Mouse (Mus musculus): ENCODE data around the gene Tenm4. TPM values are rescaled to one million over a fixed set of nuclear protein-coding genes. Genes with fewer than 3 reads are reported as not detected.

Gene Tenm4
- polyA plus RNA-seq, 1 experiment from 2014 or later = 37.5 TPM

- Histone ChIP-seq H3K9me3 (ENCODE audit: control insufficient read depth, low read length) (no peaks in the 10 kb centered on the region), H3K4me2 (replicated peaks) (no peak overlapping the region), H3K4me1 (replicated peaks; ENCODE audit: control insufficient read depth, insufficient read depth, low read length) (peaks cover 2% of the 10 kb centered on the region; the same call in 1 of the 2 replicates), H3K27ac (no peak overlapping the region), H3K27me3 (ENCODE audit: control insufficient read depth, insufficient read depth, low read length) (no peaks in the 10 kb centered on the region), H3K36me3 (replicated peaks; ENCODE audit: control insufficient read depth, insufficient read depth) (no peaks in the 10 kb centered on the region), H3K4me3 (replicated peaks; ENCODE audit: low read length) (no peak overlapping the region), H3K9ac (no peak overlapping the region)
- ATAC-seq (ENCODE audit: low FRiP score) (no peak), DNase-seq (ENCODE audit: low spot score) (no peak)
- 76% methylated on average over 2 of the region's 2 CpGs for WGBS
Observed at GRCm38 (mm10) chr7:96790326-96790725, 619.3 kb downstream of the Tenm4 start.

GRCm38 (mm10) chr7:96792456-96793229, 621.6 kb downstream of the Tenm4 start:
- no peak overlapping the region for H3K4me2 ChIP-seq (replicated peaks)
- H3K9ac ChIP-seq = no peak overlapping the region
- DNase-seq (ENCODE audit: low spot score) (no peak), ATAC-seq (ENCODE audit: low FRiP score) (no peak)
- peaks cover 20% of the 10 kb centered on the region for H3K4me1 ChIP-seq (replicated peaks; ENCODE audit: control insufficient read depth, insufficient read depth, low read length)
- WGBS = 71% methylated on average over 8 of the region's 8 CpGs
- no peaks in the 10 kb centered on the region for H3K36me3 ChIP-seq (replicated peaks; ENCODE audit: control insufficient read depth, insufficient read depth)
- H3K27ac ChIP-seq = no peak overlapping the region
- no peaks in the 10 kb centered on the region for H3K9me3 ChIP-seq (ENCODE audit: control insufficient read depth, low read length)
- H3K4me3 ChIP-seq (replicated peaks; ENCODE audit: low read length) = no peak overlapping the region
- H3K27me3 ChIP-seq (ENCODE audit: control insufficient read depth, insufficient read depth, low read length) = no peaks in the 10 kb centered on the region

- H3K4me2 ChIP-seq (replicated peaks) = no peak overlapping the region; the same call in 1 of the 2 replicates
- no peaks in the 10 kb centered on the region for H3K9me3 ChIP-seq (ENCODE audit: control insufficient read depth, low read length)
- no peak overlapping the region for H3K9ac ChIP-seq
- H3K36me3 ChIP-seq (replicated peaks; ENCODE audit: control insufficient read depth, insufficient read depth) = no peaks in the 10 kb centered on the region
- H3K4me3 ChIP-seq (replicated peaks; ENCODE audit: low read length) = no peak overlapping the region
- peak; percentile 87 for ATAC-seq (ENCODE audit: low FRiP score)
- WGBS = 28% methylated on average over 9 of the region's 9 CpGs
- peak; percentile 78 for DNase-seq (ENCODE audit: low spot score)
- H3K4me1 ChIP-seq (replicated peaks; ENCODE audit: control insufficient read depth, insufficient read depth, low read length) = peaks cover 27% of the 10 kb centered on the region
- H3K27me3 ChIP-seq (ENCODE audit: control insufficient read depth, insufficient read depth, low read length) = no peaks in the 10 kb centered on the region
- peak overlapping the region; percentile 80 for H3K27ac ChIP-seq
Observed at GRCm38 (mm10) chr7:96796033-96796741, 625.1 kb downstream of the Tenm4 start.

GRCm38 (mm10) chr7:96796788-96797485, 625.9 kb downstream of the Tenm4 start:
- Histone ChIP-seq H3K9ac (peak overlapping the region; percentile 28; the same call in 1 of the 2 replicates), H3K27me3 (ENCODE audit: control insufficient read depth, insufficient read depth, low read length) (no peaks in the 10 kb centered on the region), H3K4me1 (replicated peaks; ENCODE audit: control insufficient read depth, insufficient read depth, low read length) (peaks cover 27% of the 10 kb centered on the region), H3K9me3 (ENCODE audit: control insufficient read depth, low read length) (no peaks in the 10 kb centered on the region), H3K4me2 (replicated peaks) (peak overlapping the region; percentile 36), H3K4me3 (replicated peaks; ENCODE audit: low read length) (no peak overlapping the region), H3K27ac (peak overlapping the region; percentile 80), H3K36me3 (replicated peaks; ENCODE audit: control insufficient read depth, insufficient read depth) (no peaks in the 10 kb centered on the region)
- 7% methylated on average over 20 of the region's 20 CpGs for WGBS
- peak; percentile 60 for DNase-seq (ENCODE audit: low spot score)
- peak; percentile 86 for ATAC-seq (ENCODE audit: low FRiP score)

GRCm38 (mm10) chr7:96797716-96798332, 626.8 kb downstream of the Tenm4 start:
- 33% methylated on average over 13 of the region's 13 CpGs for WGBS

GRCm38 (mm10) chr7:96799816-96800215, 628.8 kb downstream of the Tenm4 start:
- Histone ChIP-seq H3K4me1 (replicated peaks; ENCODE audit: control insufficient read depth, insufficient read depth, low read length) (peaks cover 27% of the 10 kb centered on the region), H3K27ac (no peak overlapping the region), H3K4me3 (replicated peaks; ENCODE audit: low read length) (no peak overlapping the region), H3K27me3 (ENCODE audit: control insufficient read depth, insufficient read depth, low read length) (no peaks in the 10 kb centered on the region), H3K9ac (no peak overlapping the region), H3K4me2 (replicated peaks) (no peak overlapping the region), H3K9me3 (ENCODE audit: control insufficient read depth, low read length) (no peaks in the 10 kb centered on the region), H3K36me3 (replicated peaks; ENCODE audit: control insufficient read depth, insufficient read depth) (no peaks in the 10 kb centered on the region)
- ATAC-seq (ENCODE audit: low FRiP score) (no peak), DNase-seq (ENCODE audit: low spot score) (no peak)
- 15% methylated on average over 5 of the region's 5 CpGs for WGBS

More at GRCm38 (mm10) chr7:96797716-96798332, 626.8 kb downstream of the Tenm4 start:
- H3K9me3 ChIP-seq (ENCODE audit: control insufficient read depth, low read length) = no peaks in the 10 kb centered on the region
- no peaks in the 10 kb centered on the region for H3K36me3 ChIP-seq (replicated peaks; ENCODE audit: control insufficient read depth, insufficient read depth)
- H3K4me2 ChIP-seq (replicated peaks) = peak overlapping the region; percentile 36
- DNase-seq (ENCODE audit: low spot score) = no peak
- H3K4me3 ChIP-seq (replicated peaks; ENCODE audit: low read length) = no peak overlapping the region
- H3K9ac ChIP-seq = peak overlapping the region; percentile 24
- H3K27me3 ChIP-seq (ENCODE audit: control insufficient read depth, insufficient read depth, low read length) = no peaks in the 10 kb centered on the region
- ATAC-seq (ENCODE audit: low FRiP score) = no peak; the same call in 1 of the 2 replicates
- peak overlapping the region; percentile 80 for H3K27ac ChIP-seq
- H3K4me1 ChIP-seq (replicated peaks; ENCODE audit: control insufficient read depth, insufficient read depth, low read length) = peaks cover 27% of the 10 kb centered on the region

- Histone ChIP-seq H3K4me3 (replicated peaks; ENCODE audit: low read length) (no peak overlapping the region), H3K36me3 (replicated peaks; ENCODE audit: control insufficient read depth, insufficient read depth) (no peaks in the 10 kb centered on the region), H3K4me1 (replicated peaks; ENCODE audit: control insufficient read depth, insufficient read depth, low read length) (peaks cover 20% of the 10 kb centered on the region), H3K9ac (no peak overlapping the region), H3K9me3 (ENCODE audit: control insufficient read depth, low read length) (no peaks in the 10 kb centered on the region), H3K4me2 (replicated peaks) (no peak overlapping the region), H3K27me3 (ENCODE audit: control insufficient read depth, insufficient read depth, low read length) (no peaks in the 10 kb centered on the region), H3K27ac (no peak overlapping the region)
- WGBS = 78% methylated on average over 9 of the region's 9 CpGs
- ATAC-seq (ENCODE audit: low FRiP score) = no peak
- DNase-seq (ENCODE audit: low spot score) = no peak
Observed at GRCm38 (mm10) chr7:96801368-96801767, 630.3 kb downstream of the Tenm4 start.

GRCm38 (mm10) chr7:96802216-96802615, 631.2 kb downstream of the Tenm4 start:
- DNase-seq (ENCODE audit: low spot score) = no peak
- Histone ChIP-seq H3K9ac (no peak overlapping the region), H3K27ac (no peak overlapping the region), H3K36me3 (replicated peaks; ENCODE audit: control insufficient read depth, insufficient read depth) (no peaks in the 10 kb centered on the region), H3K4me3 (replicated peaks; ENCODE audit: low read length) (no peak overlapping the region), H3K4me2 (replicated peaks) (no peak overlapping the region), H3K9me3 (ENCODE audit: control insufficient read depth, low read length) (no peaks in the 10 kb centered on the region), H3K4me1 (replicated peaks; ENCODE audit: control insufficient read depth, insufficient read depth, low read length) (peaks cover 17% of the 10 kb centered on the region), H3K27me3 (ENCODE audit: control insufficient read depth, insufficient read depth, low read length) (no peaks in the 10 kb centered on the region)
- no peak for ATAC-seq (ENCODE audit: low FRiP score)
- 96% methylated on average over 3 of the region's 3 CpGs for WGBS

- Histone ChIP-seq H3K36me3 (replicated peaks; ENCODE audit: control insufficient read depth, insufficient read depth) (no peaks in the 10 kb centered on the region), H3K4me1 (replicated peaks; ENCODE audit: control insufficient read depth, insufficient read depth, low read length) (peaks cover 19% of the 10 kb centered on the region), H3K27ac (no peak overlapping the region), H3K9ac (no peak overlapping the region), H3K9me3 (ENCODE audit: control insufficient read depth, low read length) (no peaks in the 10 kb centered on the region), H3K4me3 (replicated peaks; ENCODE audit: low read length) (no peak overlapping the region), H3K27me3 (ENCODE audit: control insufficient read depth, insufficient read depth, low read length) (no peaks in the 10 kb centered on the region), H3K4me2 (replicated peaks) (no peak overlapping the region)
- no peak for DNase-seq (ENCODE audit: low spot score)
- 77% methylated on average over 1 of the region's 1 CpGs for WGBS
- ATAC-seq (ENCODE audit: low FRiP score) = no peak
Observed at GRCm38 (mm10) chr7:96806561-96806960, 635.5 kb downstream of the Tenm4 start.
